Mouse (Mus musculus) lung, adult 2 months (tissue): ENCODE measurements around the gene Atp7a. TPM values are rescaled to one million over a fixed set of nuclear protein-coding genes. Genes with fewer than 3 reads are reported as not detected.
"Not testable (repeated sequence)": the region's sequence is repeated elsewhere in the genome, so short reads cannot be mapped to it uniquely, and the experiment has no call there.

Experiments
- DNase-seq: peaks from one replicate; pipeline ENCODE4 v3.0.0; 2022
- H3K4me1 ChIP-seq: fragments of 200-500 bp; 2 replicates; pipeline ENCODE4 v1.6.1; 2011; ENCODE audit warnings: low read length; ENCODE audit not compliant: control insufficient read depth, insufficient read depth
- H3K4me3 ChIP-seq: fragments of 200-500 bp; replicated peaks from 2 replicates; pipeline ENCODE3; 2011; ENCODE audit warnings: low read depth, mild to moderate bottlenecking, control low read depth, low read length; ENCODE audit errors: extremely low read depth
- CTCF ChIP-seq: fragments of 200-500 bp; IDR thresholded peaks from 2 replicates; pipeline ENCODE4 v1.5.1; 2011; ENCODE audit warnings: mild to moderate bottlenecking, low read length, control low read depth; ENCODE audit not compliant: insufficient read depth
- POLR2A ChIP-seq: fragments of 200-500 bp; IDR thresholded peaks from 2 replicates; pipeline ENCODE4 v1.6.1; 2011; ENCODE audit warnings: low read depth, mild to moderate bottlenecking, control low read depth, low read length, borderline replicate concordance; ENCODE audit errors: extremely low read depth
- WGBS: fragments of 180-500 bp; shearing (Covaris S2); methylation state at CpG from one replicate; pipeline ENCODE4 v1.1.7; 2018; 5-methylcytosine and 5-hydroxymethylcytosine counted together
- polyA plus RNA-seq: library from polyadenylated mRNA; depleted of rRNA; stranded (reverse); fragments of >200 nt; gene quantifications from 2 replicates; pipeline ENCODE4 v1.2.3, GENCODE M21; 2012

Gene Atp7a
- polyA plus RNA-seq, 1 experiment = 7.9 TPM

DNA sequence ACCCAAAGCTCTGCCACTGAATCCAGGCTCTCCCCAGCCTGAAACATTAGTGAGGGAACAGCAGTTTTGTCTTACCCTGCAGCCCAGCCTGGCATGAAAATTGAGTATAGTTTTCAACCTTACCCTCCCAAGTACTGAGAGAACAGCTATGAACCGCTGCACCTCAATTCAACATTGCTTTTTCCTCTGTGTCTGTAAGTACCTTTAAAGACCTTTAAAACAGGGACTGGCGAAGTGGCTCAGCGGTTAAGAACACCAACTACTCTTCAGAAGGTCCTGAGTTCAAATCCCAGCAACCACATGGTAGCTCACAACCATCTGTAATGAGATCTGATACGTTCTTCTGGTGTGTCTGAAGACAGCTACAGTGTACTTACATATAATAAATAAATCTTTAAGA is 9.6 kb upstream of the Atp7a start:
- no peak for TF ChIP-seq POLR2A
- no peak for TF ChIP-seq CTCF
- 81% methylated on average over 4 of the region's 4 CpGs for WGBS
- Histone ChIP-seq H3K4me1 (no peaks in the 10 kb centered on the region), H3K4me3 (no peak overlapping the region)
- no peak for DNase-seq

- no peak for TF ChIP-seq POLR2A
- no peak for TF ChIP-seq CTCF
- Histone ChIP-seq H3K4me3 (peak overlapping the region; percentile 77), H3K4me1 (peaks cover 3% of the 10 kb centered on the region; the same call in 1 of the 2 replicates)
- DNase-seq = no peak
- WGBS = 33% methylated on average over 8 of the region's 8 CpGs
These were observed 233 bp downstream of the Atp7a start for GRCm38 (mm10) chrX:106027343-106027674.

DNA sequence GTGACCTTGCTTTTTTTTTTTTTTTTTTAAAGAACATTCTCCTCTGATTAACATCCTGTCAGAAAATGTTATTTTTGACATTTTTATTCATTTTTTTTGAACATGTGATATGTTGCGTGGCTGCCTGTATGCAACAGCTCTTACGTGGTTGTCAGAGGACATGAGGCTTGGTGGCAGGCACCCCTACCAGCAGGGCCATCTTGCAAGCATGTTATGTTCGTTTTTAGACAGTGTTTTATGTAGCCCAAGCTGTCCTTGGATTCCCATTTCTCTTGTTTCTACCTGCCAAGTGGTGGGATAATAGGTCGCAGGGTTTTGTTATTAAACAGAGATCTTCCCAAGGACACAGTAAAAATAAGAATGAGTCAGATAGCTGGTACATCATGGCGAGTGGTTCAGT is 3.1 kb downstream of the Atp7a start:
- 68% methylated on average over 5 of the region's 5 CpGs for WGBS
- peaks cover 3% of the 10 kb centered on the region; the same call in 1 of the 2 replicates for H3K4me1 ChIP-seq
- TF ChIP-seq POLR2A (no peak), CTCF (no peak)
- H3K4me3 ChIP-seq = no peak overlapping the region
- DNase-seq = no peak

GRCm38 (mm10) chrX:106031124-106031523 is 4.0 kb downstream of the Atp7a start:
- Histone ChIP-seq H3K4me3 (no peak overlapping the region), H3K4me1 (peaks cover 5% of the 10 kb centered on the region)
- no peak for DNase-seq
- TF ChIP-seq CTCF (no peak), POLR2A (no peak)

GRCm38 (mm10) chrX:106035727-106036126 is 8.7 kb downstream of the Atp7a start:
- WGBS = 54% methylated on average over 2 of the region's 2 CpGs

GRCm38 (mm10) chrX:106037185-106037752 is 10.2 kb downstream of the Atp7a start:
- Histone ChIP-seq H3K4me3 (no peak overlapping the region), H3K4me1 (peaks cover 9% of the 10 kb centered on the region)
- no peak for TF ChIP-seq POLR2A
- TF ChIP-seq CTCF = no peak
- DNase-seq = no peak
- 73% methylated on average over 3 of the region's 3 CpGs for WGBS

More at GRCm38 (mm10) chrX:106035727-106036126, 8.7 kb downstream of the Atp7a start:
- TF ChIP-seq POLR2A (no peak), CTCF (no peak)
- H3K4me1 ChIP-seq = peaks cover 9% of the 10 kb centered on the region
- DNase-seq = no peak
- H3K4me3 ChIP-seq = no peak overlapping the region

DNA sequence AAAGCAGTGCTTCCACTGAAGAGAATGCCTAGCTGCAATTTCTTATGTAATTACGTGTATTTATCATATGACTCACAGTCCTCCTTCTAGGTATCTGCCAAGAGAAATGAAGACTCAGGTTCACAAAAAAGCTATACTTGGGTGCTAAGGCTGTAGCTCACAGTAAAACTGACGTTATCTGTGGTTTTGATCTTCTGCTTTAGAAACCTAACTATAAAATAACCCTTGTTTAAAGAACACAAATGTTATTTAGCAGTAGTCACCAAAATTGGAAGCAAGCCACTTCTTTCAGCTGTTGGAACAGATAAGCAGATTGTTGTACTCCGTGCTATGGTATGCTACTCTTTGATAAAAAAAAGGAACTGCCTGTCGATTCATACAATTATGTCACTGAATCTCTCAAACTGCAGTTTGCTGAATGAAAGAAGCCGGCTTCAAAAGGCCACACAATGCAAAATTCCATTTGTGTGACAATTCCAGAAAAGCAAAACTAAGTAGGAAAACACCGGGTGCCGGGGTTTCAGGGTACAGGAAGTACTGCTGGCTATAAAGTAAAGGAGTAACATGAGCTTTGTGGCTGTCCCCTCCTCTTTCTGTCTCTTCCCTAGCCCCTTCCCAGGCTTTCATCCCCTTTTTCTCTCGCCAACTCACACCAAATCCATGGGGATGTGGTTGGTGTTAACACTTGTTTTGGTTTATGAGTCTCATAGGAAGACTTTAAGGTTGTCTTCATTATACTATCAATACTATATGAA is 17.0 kb downstream of the Atp7a start:
- Histone ChIP-seq H3K4me1 (peaks cover 11% of the 10 kb centered on the region), H3K4me3 (no peak overlapping the region)
- TF ChIP-seq POLR2A = no peak
- no peak for TF ChIP-seq CTCF
- 37% methylated on average over 8 of the region's 8 CpGs for WGBS
- no peak for DNase-seq

DNA sequence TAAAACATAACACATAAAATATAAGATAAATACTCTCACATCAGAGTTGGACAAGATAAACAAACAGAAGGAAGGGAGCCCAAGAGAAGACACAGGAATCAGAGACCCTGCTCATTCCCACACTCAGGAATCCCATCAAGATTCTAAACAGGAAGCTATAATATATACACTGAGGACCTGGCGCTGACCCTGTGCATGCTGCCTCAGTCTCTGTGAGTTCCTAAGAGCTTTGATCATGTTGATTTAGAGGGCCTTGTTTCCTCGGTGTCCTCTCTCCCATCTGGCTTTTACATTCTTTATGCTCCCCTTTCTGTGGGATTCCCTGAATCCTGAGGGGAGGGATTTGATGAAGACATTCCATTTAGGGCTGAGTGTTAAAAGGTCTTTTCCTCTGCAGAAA is 18.4 kb downstream of the Atp7a start:
- WGBS = 56% methylated on average over 2 of the region's 2 CpGs
- no peak overlapping the region for H3K4me3 ChIP-seq
- no peak for DNase-seq
- H3K4me1 ChIP-seq = peaks cover 11% of the 10 kb centered on the region
- TF ChIP-seq CTCF (no peak), POLR2A (no peak)

DNA sequence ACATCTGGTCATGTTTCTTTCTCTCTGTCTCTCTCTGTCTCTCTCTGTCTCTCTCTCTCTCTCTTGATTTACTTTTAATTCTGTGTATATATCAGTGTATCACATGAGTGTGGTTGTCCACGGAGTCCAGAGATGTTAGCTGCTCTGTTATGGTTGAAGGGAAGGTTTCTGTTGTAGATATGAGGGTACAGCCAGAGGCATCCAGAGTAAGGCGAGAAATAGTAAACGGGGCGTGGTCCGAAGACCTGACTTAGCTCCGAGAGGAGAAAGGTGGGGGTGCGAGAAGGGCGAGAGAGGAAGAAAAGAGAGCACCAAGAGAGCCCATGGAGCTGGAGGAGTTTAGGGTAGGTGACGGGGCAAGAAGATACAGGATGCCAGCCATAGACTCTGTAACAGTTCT is 18.9 kb downstream of the Atp7a start:
- DNase-seq = no peak
- TF ChIP-seq POLR2A (no peak), CTCF (no peak)
- 51% methylated on average over 9 of the region's 9 CpGs for WGBS
- Histone ChIP-seq H3K4me1 (peaks cover 11% of the 10 kb centered on the region), H3K4me3 (no peak overlapping the region)

GRCm38 (mm10) chrX:106048191-106048590 is 21.1 kb downstream of the Atp7a start:
- WGBS = 44% methylated on average over 1 of the region's 1 CpGs
- H3K4me3 ChIP-seq = no peak overlapping the region
- H3K4me1 ChIP-seq = peaks cover 11% of the 10 kb centered on the region
- DNase-seq = no peak
- TF ChIP-seq CTCF (no peak), POLR2A (no peak)

GRCm38 (mm10) chrX:106077858-106078257 is 50.8 kb downstream of the Atp7a start:
- WGBS = 90% methylated on average over 2 of the region's 2 CpGs
- DNase-seq, H3K4me3 ChIP-seq, H3K4me1 ChIP-seq: not testable (repeated sequence)
